Mouse (Mus musculus): ENCODE measurements around the gene Gabpb1.

DNA sequence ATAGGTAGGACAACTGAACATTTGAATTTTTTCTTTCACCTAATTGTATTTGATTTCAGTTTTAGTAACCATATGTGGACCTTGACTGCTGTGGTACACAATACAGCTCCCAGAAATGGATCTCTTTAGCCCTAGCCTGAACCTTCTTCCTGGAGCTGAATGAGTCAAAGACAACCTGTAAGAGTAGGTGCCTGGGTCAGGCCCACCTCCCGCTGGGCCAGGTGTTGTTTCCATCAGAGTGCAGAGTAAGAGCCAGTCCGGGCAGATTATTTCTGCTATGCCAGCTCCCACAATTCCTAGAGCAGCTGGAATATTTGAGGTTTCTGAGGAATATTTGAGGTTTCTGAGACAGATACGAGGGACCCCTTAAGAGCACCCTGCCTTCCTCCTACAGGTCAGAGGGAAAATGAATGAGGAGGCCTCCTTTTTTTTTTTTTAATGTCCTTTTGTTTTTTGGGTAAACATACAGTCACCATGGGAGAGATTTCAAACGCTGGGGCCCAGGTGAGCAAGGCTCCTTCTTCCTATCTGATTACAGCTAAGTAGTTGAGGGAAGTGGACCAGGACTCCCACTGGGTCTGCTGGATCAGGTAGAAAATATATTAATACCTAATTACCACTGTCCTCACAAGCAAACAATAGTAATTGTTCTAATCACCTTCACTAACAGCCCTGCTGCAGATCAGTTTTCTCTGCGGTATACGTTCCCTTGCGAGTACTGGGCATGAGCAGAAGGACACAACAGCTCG lies 91.3 kb downstream of the Gabpb1 start:
- TF ChIP-seq EP300 (IDR thresholded peaks at IDR 0.05; ENCODE audit: low read depth in 1 of 2, low read length in 2 of 2) (no peak), CTCF (IDR thresholded peaks at IDR 0.05 in 2 of 3, conservative IDR thresholded peaks at IDR 0.05 in 1 of 3; ENCODE audit: control insufficient read depth in 1 of 3, insufficient read depth in 1 of 3, low read depth in 2 of 3, low read length in 3 of 3, poor library complexity in 1 of 3, severe bottlenecking in 1 of 3) (no peak), MYC (IDR thresholded peaks at IDR 0.05; ENCODE audit: low read depth, low read length) (no peak), POLR2A (IDR thresholded peaks at IDR 0.05; ENCODE audit: control insufficient read depth in 1 of 2, insufficient read depth in 1 of 2, low read depth in 1 of 2, low read length in 2 of 2, poor library complexity in 1 of 2) (no peak), SIN3A (IDR thresholded peaks at IDR 0.05; ENCODE audit: low read length) (no peak), E2F4 (IDR thresholded peaks at IDR 0.05; ENCODE audit: borderline replicate concordance, low read depth, low read length) (no peak)
